Mouse (Mus musculus): ENCODE data around the gene Cacna2d2. TPM values are rescaled to one million over a fixed set of nuclear protein-coding genes. Genes with fewer than 3 reads are reported as not detected.

Cacna2d2 gene
- polyA plus RNA-seq, 1 experiment, result not detected

DNA sequence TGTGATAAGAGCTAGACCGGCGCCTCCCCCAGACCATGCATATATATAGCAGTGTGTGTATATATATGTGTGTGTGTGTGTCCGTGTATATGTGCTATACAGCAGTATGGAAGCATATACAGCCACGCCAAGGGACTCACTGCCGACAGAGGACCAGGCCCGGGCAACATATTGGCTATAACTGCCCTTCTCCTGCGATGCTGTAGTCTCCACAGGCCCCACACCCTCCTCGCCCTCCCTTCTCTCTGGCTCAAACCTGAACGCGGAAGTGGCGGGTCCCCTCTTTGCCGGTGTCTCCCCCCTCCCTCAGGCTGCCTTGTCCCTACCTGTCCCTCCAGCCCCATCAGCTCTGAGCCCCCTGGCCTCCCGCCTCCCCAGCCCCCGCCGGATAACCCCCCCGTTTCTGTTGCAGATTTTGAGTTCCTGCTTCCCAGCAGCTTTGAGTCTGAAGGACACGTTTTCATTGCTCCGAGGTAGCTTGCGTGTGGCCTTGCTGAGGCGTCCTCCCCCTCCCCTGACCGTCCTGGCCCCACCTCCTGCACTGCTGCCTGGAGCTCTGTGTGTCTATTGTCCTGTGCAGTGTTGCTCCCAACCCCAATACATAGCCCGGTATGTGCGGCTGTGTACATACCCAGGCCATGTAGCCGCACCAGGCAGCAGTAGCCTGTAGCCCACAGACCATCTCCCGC, 122.4 kb downstream of the Cacna2d2 start:
- Histone ChIP-seq H3K27ac (ENCODE audit: insufficient read depth, low read length) (no peak overlapping the region), H3K4me1 (ENCODE audit: control insufficient read depth, insufficient read depth, low read length) (no peaks in the 10 kb centered on the region), H3K4me3 (ENCODE audit: insufficient read depth, low read length) (no peak overlapping the region)
- no peak for TF ChIP-seq CTCF (IDR thresholded peaks at IDR 0.05; ENCODE audit: borderline replicate concordance, insufficient read depth, low read length)
- no peak for TF ChIP-seq POLR2A (IDR thresholded peaks at IDR 0.05; ENCODE audit: low read depth, low read length)

- Histone ChIP-seq H3K4me3 (ENCODE audit: insufficient read depth, low read length) (no peak overlapping the region), H3K27ac (ENCODE audit: insufficient read depth, low read length) (no peak overlapping the region), H3K4me1 (ENCODE audit: control insufficient read depth, insufficient read depth, low read length) (no peaks in the 10 kb centered on the region)
- TF ChIP-seq CTCF (IDR thresholded peaks at IDR 0.05; ENCODE audit: borderline replicate concordance, insufficient read depth, low read length) (no peak), POLR2A (IDR thresholded peaks at IDR 0.05; ENCODE audit: low read depth, low read length) (no peak)
Observed at GRCm38 (mm10) chr9:107522400-107522711, 122.9 kb downstream of the Cacna2d2 start.

- no peaks in the 10 kb centered on the region for H3K4me1 ChIP-seq (ENCODE audit: control insufficient read depth, insufficient read depth, low read length)
- H3K27ac ChIP-seq (ENCODE audit: insufficient read depth, low read length), result no peak overlapping the region
- peak overlapping the region; percentile 21 for H3K4me3 ChIP-seq (ENCODE audit: insufficient read depth, low read length)
- TF ChIP-seq CTCF (IDR thresholded peaks at IDR 0.05; ENCODE audit: borderline replicate concordance, insufficient read depth, low read length) (no peak), POLR2A (IDR thresholded peaks at IDR 0.05; ENCODE audit: low read depth, low read length) (no peak)
Observed at GRCm38 (mm10) chr9:107526198-107527026, 127.0 kb downstream of the Cacna2d2 start.

- Histone ChIP-seq H3K27ac (ENCODE audit: insufficient read depth, low read length) (peak within 1 kb of the TSS; percentile 78), H3K4me3 (ENCODE audit: insufficient read depth, low read length) (peak within 1 kb of the TSS; percentile 76), H3K4me1 (ENCODE audit: control insufficient read depth, insufficient read depth, low read length) (peaks cover 5% of the 10 kb centered on the region; the same call in 1 of the 2 replicates)
- TF ChIP-seq POLR2A (IDR thresholded peaks at IDR 0.05; ENCODE audit: low read depth, low read length) (peak; percentile 93), CTCF (IDR thresholded peaks at IDR 0.05; ENCODE audit: borderline replicate concordance, insufficient read depth, low read length) (no peak)
Observed at GRCm38 (mm10) chr9:107533791-107534407, 134.5 kb downstream of the Cacna2d2 start, which contains the start of gene Tmem115. TSS of gene Tmem115 (plus strand) at chr9:107533945.

DNA sequence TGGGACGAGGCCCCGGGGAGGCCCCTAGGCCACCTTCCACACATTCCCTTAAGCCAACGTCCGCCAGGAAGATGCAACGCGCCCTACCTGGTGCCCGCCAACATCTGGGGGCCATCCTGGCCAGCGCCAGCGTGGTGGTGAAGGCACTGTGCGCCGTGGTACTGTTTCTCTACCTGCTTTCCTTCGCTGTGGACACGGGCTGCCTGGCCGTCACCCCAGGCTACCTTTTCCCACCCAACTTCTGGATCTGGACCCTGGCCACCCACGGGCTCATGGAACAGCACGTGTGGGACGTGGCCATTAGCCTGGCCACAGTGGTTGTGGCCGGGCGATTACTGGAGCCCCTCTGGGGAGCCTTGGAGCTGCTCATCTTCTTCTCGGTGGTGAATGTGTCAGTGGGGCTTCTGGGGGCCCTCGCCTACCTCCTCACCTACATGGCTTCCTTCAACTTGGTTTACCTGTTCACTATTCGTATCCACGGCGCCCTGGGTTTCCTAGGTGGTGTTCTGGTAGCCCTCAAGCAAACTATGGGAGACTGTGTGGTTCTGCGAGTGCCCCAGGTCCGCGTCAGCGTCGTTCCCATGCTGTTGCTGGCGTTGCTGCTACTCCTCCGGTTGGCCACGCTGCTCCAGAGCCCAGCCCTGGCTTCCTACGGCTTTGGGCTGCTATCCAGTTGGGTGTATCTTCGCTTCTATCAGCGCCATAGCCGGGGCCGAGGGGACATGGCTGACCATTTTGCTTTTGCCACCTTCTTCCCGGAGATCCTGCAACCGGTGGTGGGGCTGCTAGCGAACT, 135.2 kb downstream of the Cacna2d2 start:
- no peak for TF ChIP-seq CTCF (IDR thresholded peaks at IDR 0.05; ENCODE audit: borderline replicate concordance, insufficient read depth, low read length)
- TF ChIP-seq POLR2A (IDR thresholded peaks at IDR 0.05; ENCODE audit: low read depth, low read length), result no peak; the same call in 1 of the 2 replicates
- peak overlapping the region; percentile 76 for H3K4me3 ChIP-seq (ENCODE audit: insufficient read depth, low read length)
- H3K4me1 ChIP-seq (ENCODE audit: control insufficient read depth, insufficient read depth, low read length), result peaks cover 5% of the 10 kb centered on the region; the same call in 1 of the 2 replicates
- peak overlapping the region; percentile 78 for H3K27ac ChIP-seq (ENCODE audit: insufficient read depth, low read length)

DNA sequence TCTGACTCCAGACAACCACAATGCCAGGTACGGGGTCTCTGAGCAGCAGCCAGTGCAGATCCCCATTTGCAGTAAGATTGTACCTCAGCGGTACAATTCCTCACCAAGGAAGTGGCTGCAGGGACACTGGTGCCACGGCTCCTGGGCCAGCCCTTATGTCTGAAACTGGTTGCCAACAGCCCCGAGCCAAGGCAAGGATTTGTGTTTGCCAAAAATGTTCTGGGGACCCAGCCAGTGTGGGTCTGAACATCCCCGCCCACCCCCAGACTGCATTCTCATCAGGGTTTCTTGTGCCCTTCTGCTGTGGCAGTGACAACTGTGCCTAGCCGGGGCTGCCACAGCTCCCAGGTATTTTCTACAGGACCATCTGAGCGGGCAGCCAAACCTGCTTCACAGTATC, 138.8 kb downstream of the Cacna2d2 start:
- Histone ChIP-seq H3K4me1 (ENCODE audit: control insufficient read depth, insufficient read depth, low read length) (peaks cover 8% of the 10 kb centered on the region; the same call in 1 of the 2 replicates), H3K4me3 (ENCODE audit: insufficient read depth, low read length) (no peak overlapping the region), H3K27ac (ENCODE audit: insufficient read depth, low read length) (no peak overlapping the region)
- TF ChIP-seq CTCF (IDR thresholded peaks at IDR 0.05; ENCODE audit: borderline replicate concordance, insufficient read depth, low read length) (no peak), POLR2A (IDR thresholded peaks at IDR 0.05; ENCODE audit: low read depth, low read length) (no peak)

DNA sequence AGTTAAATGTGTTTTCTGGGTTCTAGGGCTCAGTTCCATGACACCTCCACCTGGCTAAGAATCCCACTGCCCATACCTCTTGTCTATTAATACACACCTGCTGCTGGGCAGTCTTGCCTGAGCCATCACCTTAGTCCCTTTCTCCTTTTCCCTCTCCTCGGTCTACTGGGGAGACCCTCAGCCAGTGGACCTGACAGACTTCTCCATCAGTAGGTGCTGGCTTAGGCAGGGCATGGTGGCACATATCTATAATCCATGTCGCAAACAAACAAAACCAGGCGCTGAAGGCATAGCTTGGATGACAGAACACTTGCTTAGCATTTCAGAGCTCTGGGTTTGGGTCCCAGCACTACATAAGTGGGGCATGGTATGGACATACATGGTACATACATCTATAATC, 139.3 kb downstream of the Cacna2d2 start:
- Histone ChIP-seq H3K27ac (ENCODE audit: insufficient read depth, low read length) (no peak overlapping the region), H3K4me3 (ENCODE audit: insufficient read depth, low read length) (no peak overlapping the region), H3K4me1 (ENCODE audit: control insufficient read depth, insufficient read depth, low read length) (peaks cover 8% of the 10 kb centered on the region; the same call in 1 of the 2 replicates)
- TF ChIP-seq POLR2A (IDR thresholded peaks at IDR 0.05; ENCODE audit: low read depth, low read length), result no peak
- TF ChIP-seq CTCF (IDR thresholded peaks at IDR 0.05; ENCODE audit: borderline replicate concordance, insufficient read depth, low read length), result no peak

DNA sequence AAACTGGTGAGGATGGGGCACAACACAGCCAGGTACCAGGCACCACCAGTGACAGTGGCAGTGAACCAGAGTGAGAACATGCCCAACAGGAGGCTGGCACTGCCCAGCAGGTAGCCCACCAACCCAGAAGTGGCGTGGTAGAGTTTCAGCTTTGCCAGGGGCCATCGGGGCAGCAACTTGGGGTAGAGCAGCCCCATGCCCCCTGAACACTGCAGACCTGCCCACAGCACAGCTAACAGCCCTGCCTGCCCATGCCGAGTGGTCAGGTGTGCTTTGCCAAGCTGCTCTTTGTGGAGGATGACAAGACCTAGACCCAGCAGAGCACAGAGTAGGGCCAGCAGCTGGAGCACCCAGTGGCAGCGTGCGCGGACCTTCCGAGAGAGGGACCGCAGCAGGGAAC, 140.5 kb downstream of the Cacna2d2 start:
- TF ChIP-seq POLR2A (IDR thresholded peaks at IDR 0.05; ENCODE audit: low read depth, low read length) (no peak), CTCF (IDR thresholded peaks at IDR 0.05; ENCODE audit: borderline replicate concordance, insufficient read depth, low read length) (no peak)
- peaks cover 8% of the 10 kb centered on the region; the same call in 1 of the 2 replicates for H3K4me1 ChIP-seq (ENCODE audit: control insufficient read depth, insufficient read depth, low read length)
- H3K4me3 ChIP-seq (ENCODE audit: insufficient read depth, low read length), result no peak overlapping the region
- no peak overlapping the region for H3K27ac ChIP-seq (ENCODE audit: insufficient read depth, low read length)

DNA sequence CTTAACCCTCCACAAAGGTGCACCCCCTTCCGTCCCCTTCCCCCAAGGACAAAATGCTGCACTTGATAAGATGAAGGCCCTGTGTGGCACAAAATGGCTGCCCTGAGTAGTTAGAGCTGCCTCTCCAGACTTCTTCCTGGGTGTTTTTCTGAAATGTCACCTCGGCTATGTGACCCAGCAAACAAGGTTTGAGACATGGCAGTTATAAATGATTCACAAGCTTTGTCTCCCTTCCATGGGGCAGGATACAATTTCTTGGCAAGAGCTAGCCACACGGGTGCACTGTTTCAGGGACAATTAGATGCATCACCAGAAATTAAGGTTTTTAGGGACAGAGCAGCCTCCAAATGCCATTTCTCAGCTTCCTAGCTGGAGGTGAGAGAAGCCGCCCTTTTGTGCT, 141.0 kb downstream of the Cacna2d2 start:
- TF ChIP-seq POLR2A (IDR thresholded peaks at IDR 0.05; ENCODE audit: low read depth, low read length) (no peak), CTCF (IDR thresholded peaks at IDR 0.05; ENCODE audit: borderline replicate concordance, insufficient read depth, low read length) (no peak)
- H3K4me3 ChIP-seq (ENCODE audit: insufficient read depth, low read length), result no peak overlapping the region
- no peak overlapping the region for H3K27ac ChIP-seq (ENCODE audit: insufficient read depth, low read length)
- peaks cover 8% of the 10 kb centered on the region; the same call in 1 of the 2 replicates for H3K4me1 ChIP-seq (ENCODE audit: control insufficient read depth, insufficient read depth, low read length)

All from embryonic fibroblast, embryonic 13.5 days (primary cell).